Mouse (Mus musculus) c-Kit-positive CD71-positive TER-119-negative erythroid progenitor cells, embryonic 14.5 days (primary cell): ENCODE data around the gene Plod1.
"Not testable (repeated sequence)": the region's sequence is repeated elsewhere in the genome, so short reads cannot be mapped to it uniquely, and the experiment has no call there.

Experiments used
- DNase-seq: peaks from one replicate; pipeline ENCODE4 v3.0.0-alpha.2; 2013; ENCODE audit warnings: low read depth

Gene Plod1

GRCm38 (mm10) chr4:147895815-147896330, 40.7 kb downstream of the Plod1 start:
- DNase-seq: no peak

DNA sequence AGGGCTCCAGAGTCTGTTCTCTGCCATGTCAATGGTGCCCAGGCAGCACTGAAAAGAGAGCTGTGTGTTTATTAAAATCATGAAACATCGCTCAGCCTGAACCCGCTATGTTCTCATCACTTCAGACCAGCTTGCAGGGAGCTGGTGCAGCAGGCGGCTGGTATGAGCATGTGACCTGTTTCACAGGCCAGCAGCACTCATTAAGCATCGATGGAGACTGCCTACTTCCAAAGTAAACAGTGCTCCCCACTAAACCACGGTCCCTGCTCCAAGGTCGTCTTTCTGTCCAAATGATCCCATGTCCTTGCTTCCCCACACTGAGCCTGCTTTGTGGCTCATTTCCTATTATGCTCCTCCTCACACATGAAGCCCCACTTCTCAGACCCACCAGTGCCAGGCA, 46.2 kb downstream of the Plod1 start:
- no peak for DNase-seq

GRCm38 (mm10) chr4:147888237-147888636, 48.3 kb downstream of the Plod1 start:
- DNase-seq: no peak

DNA sequence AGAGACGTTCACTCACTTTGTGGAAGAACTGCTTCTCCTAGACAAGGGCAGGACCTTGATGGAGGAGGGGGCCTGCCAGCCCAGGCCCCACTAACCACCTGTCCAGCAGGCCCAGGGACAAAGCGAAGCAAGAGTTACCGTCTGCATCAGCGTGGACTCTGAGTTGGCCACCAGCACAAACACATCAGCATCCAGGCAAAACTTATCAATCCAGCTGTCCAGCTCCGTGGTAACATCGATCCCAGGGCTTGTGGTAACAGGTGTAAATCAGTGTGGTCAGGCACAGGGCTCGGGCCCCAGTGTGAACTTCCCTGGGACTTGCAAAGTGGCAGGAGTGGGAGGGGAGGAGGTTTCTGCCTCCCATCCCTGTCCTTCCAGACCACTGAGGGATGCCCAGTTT, 49.3 kb downstream of the Plod1 start:
- DNase-seq: no peak

DNA sequence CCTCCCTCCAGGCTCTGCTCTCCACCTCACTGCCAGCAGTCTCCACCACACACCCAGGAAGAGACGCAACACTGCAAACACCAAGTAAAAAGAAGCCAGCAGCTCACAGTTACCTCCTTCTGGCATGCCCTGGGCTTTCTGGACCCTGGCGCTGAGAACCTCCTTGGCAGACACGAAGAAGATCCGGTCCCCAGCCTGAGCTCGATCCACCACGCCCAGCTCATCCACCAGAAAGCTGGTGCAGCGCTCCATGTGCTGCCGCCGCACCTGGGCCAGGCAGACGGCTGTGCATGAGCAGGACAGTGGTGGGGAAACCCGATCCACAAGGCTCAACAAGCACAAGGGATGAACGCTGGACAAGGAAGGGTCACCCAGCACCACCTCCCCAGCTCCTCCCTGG, 50.4 kb downstream of the Plod1 start:
- DNase-seq: no peak

DNA sequence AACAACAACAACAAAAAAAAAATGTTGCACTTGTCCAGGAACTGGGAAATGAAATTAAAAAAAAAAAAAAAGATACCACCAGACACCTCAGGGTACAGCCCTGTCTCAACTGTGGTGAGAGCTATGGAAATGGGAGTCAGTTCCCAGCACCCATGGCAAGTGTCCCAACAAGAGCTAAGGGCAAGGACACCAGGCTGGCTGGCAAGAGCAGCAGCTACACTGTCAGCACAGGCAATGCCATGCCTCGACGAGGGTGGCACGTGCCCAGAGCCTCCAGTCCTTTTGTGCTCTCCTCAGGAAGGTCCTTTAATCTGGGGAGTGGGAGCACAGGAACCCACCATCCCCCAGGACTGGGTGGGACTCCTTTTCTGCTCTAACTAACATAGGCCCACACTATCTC, 52.4 kb downstream of the Plod1 start:
- DNase-seq: no peak

DNA sequence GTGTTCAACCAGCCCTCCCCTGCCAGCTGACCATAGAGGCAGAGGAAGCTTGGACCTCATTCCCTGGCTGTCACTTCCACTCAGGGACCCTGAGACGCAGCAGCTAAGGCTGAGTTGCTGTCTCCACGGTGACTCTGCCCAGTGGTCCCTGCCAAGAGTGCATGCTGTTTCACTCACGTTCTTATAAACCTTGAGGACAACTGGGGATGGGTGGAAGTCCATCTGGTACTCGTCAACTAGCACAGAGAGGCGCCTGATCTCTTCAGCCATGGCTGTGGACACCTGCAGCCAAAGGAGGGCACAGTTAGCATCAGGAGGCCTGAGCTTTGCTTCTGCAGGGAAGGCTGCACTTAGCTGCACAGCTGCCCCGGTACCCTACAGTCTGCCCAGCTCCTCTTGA, 53.5 kb downstream of the Plod1 start:
- no peak for DNase-seq

DNA sequence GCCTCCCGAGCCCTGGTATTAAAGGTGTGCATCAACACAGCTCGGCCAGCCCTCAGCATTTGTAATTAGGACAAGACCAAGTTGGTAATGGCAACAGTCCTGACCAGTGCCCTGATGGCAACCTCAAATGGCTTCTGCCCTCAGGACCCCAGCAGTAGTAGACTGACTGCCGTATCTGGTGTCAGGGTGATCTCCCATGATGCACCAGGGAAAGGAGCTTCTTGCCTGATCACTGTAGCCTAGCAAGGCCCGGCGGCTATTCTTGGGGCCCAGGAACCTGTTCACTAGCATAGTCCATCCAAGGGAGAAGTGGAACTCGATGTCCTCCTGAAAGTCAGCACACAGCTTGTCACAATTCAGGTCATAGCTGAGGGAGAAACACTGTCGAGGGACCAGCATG, 54.8 kb downstream of the Plod1 start:
- DNase-seq: no peak

GRCm38 (mm10) chr4:147879865-147880264, 56.7 kb downstream of the Plod1 start:
- DNase-seq: no peak

- DNase-seq: no peak
Measured at GRCm38 (mm10) chr4:147879456-147879855, 57.1 kb downstream of the Plod1 start.

- DNase-seq: no peak
Measured at GRCm38 (mm10) chr4:147878537-147878936, 58.0 kb downstream of the Plod1 start.

- DNase-seq: no peak
Measured at GRCm38 (mm10) chr4:147875852-147876575, 60.6 kb downstream of the Plod1 start.

DNA sequence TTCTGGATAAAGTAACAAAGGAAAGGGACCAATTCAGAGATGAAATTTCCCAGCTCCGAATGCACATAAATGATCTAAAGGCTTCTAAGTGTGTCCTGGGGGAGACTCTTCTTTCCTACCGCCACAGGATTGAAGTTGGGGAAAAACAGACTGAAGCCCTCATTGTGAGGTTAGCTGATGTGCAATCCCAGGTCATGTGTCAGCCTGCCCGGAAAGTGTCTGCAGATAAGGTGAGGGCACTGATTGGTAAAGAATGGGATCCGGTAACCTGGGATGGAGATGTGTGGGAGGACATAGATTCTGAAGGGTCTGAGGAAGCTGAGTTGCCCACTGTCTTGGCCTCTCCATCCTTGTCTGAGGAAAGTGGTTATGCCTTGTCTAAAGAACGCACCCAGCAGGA, 67.3 kb downstream of the Plod1 start:
- no peak for DNase-seq

DNA sequence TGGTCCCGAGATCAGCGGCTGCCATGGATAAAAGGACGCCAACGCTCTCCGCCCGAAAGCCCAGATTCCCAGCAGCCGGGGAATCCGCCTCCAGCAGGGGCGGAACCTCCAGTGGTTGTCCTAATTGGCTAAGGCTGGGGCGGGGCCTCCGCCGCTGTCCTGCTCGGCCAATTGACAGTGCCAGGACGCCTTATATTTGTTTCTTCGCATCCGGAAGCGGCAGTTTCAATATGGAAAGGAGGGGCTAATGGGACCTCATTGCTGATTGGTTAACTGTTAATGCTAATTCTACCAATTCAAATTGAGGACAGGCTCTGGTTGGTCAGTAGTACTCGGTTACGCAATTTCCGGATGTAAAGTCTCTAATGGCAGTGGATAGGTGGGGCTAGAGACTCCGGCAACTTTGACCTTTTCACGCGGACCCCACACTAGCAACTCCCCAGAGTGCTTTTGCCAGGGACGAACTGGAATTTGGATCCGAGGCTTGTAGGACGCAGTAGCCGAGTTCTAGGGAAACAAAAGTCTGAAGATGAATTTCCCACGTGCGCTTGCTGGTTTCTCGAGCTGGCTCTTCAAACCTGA, 68.0 kb downstream of the Plod1 start, which contains the start of the genes Miip and Fv1:
Gene Miip, minus strand, starts transcription at position 367 of the 582 bp plus-strand sequence.
Gene Fv1, plus strand, starts transcription at position 530 of the 582 bp plus-strand sequence.
- peak; percentile 96 for DNase-seq

GRCm38 (mm10) chr4:147867563-147868449, 68.8 kb downstream of the Plod1 start:
- no peak for DNase-seq

DNA sequence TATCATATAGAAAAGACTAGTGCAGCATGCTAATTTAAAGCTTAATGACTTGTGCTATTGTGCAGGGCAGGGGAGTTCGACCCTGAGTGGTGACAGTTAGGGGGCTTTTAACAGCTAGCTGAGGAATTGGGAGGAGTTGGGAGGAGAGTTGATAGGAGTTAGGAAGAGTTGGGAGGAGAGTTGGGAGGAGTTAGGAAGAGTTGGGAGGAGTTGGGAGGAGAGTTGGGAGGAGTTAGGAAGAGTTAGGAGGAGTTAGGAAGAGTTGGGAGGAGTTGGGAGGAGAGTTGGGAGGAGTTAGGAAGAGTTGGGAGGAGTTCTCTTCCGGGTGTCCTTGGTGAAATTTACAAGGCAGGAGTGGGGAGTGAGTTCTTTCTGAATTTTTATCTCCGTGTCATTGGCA, 69.8 kb downstream of the Plod1 start:
- DNase-seq: not testable (repeated sequence)

- DNase-seq: no peak
Measured at GRCm38 (mm10) chr4:147866056-147866455, 70.5 kb downstream of the Plod1 start.

- no peak for DNase-seq
Measured at GRCm38 (mm10) chr4:147865651-147866050, 70.9 kb downstream of the Plod1 start.

DNA sequence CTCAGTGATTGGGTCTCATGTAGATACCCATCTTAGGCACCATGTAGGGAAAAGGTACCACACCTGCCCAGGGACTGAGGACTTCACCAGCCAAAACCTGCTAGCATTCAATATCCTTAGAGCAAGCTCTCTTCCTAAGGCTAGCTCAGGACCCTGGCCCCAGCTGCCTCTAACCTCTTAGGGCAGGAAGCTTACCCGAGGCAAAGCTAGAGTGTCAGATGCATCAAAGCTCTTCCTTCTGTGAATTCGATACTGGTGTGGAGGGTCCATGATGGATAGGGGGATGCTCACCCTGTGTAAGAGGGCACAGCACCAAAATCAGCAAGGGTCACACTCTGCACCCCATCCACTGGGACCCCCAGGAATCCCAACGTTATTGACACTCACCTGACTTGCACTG, 74.5 kb downstream of the Plod1 start:
- DNase-seq: no peak
